Mouse (Mus musculus) macrophage (primary cell): ENCODE measurements around the gene Epn2. TPM values are rescaled to one million over a fixed set of nuclear protein-coding genes. Genes with fewer than 3 reads are reported as not detected.

Experiments used
- H3K27ac ChIP-seq: fragments of 350-480 bp; formaldehyde crosslinking; 2 replicates; pipeline ENCODE4 v1.9.0; 2021
- H3K36me3 ChIP-seq: fragments of 350-480 bp; formaldehyde crosslinking; 2 replicates; pipeline ENCODE4 v1.9.0; 2021; ENCODE audit errors: inconsistent target
- H3K4me3 ChIP-seq: fragments of 350-480 bp; formaldehyde crosslinking; 2 replicates; pipeline ENCODE4 v1.9.0; 2021; ENCODE audit errors: inconsistent target
- H3K79me2 ChIP-seq: fragments of 350-480 bp; formaldehyde crosslinking; 2 replicates; pipeline ENCODE4 v1.9.0; 2021; ENCODE audit errors: inconsistent target
- WGBS: methylation state at CpG from one replicate; pipeline ENCODE4 v1.1.7; 2026; ENCODE audit warnings: inconsistent platforms; ENCODE audit not compliant: missing documents; 5-methylcytosine and 5-hydroxymethylcytosine counted together
- polyA plus RNA-seq: library from polyadenylated mRNA; stranded (reverse); fragments of 250-400 nt; gene quantifications from 3 replicates; pipeline ENCODE4 v1.2.4, GENCODE M21; 2018; ENCODE audit warnings: inconsistent platforms

Epn2 gene
- polyA plus RNA-seq, 1 experiment from 2014 or later: 0.98 TPM

DNA sequence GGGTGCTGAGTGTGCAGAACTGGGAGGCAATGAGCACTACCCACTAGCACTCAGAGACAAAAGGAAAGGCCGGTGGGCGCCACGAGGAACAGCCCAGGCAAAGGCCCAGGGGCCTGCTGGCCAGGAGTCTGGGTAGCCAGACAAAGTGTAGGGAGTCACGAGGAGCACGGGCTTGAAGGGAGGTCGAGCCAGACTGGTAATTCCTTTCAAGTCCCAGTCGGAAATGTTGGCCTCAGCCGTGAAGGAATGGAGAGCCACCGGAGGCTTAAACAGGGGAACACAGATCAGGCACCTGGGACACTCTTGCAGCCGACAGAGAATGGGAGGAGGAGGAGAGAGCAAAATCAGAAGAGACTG, 95.3 kb downstream of the Epn2 start:
- WGBS: 66% methylated on average over 10 of the region's 10 CpGs
- Histone ChIP-seq H3K79me2 (no peaks in the 10 kb centered on the region), H3K36me3 (peaks cover 5% of the 10 kb centered on the region), H3K27ac (no peak overlapping the region), H3K4me3 (no peak overlapping the region)

DNA sequence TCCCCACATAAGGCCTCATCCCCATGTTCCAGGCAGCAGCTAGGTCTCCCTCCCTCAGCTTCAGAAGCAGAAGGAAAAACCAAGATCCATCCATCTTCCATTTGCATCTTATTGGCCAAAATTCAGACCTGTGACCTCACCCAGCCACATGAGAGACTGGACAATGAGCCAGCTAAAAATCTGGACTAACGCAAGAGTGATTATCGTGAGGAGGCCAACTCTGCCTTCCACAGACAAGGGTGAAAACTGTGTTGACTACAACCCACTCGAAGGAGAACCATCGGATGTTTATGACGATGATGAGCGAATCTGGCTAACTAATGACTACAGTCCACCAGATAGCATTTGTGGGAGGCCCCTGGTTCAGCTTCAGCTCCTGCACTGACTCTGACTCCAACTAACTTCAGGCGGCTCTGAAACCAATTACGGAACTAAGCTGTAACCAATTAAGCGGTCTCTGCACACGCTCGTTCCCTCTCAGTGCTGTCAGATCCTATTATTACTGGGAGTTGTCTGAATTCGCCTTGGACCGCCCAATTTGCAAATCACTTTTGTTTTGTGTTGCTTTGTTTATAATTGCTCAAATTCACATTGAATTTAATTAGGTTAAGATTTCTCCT, 96.2 kb downstream of the Epn2 start:
- 95% methylated on average over 13 of the region's 13 CpGs for whole genome bisulfite sequencing
- H3K36me3 ChIP-seq: no peaks in the 10 kb centered on the region
- H3K27ac ChIP-seq: no peak overlapping the region
- H3K4me3 ChIP-seq: no peak overlapping the region
- H3K79me2 ChIP-seq: no peaks in the 10 kb centered on the region

DNA sequence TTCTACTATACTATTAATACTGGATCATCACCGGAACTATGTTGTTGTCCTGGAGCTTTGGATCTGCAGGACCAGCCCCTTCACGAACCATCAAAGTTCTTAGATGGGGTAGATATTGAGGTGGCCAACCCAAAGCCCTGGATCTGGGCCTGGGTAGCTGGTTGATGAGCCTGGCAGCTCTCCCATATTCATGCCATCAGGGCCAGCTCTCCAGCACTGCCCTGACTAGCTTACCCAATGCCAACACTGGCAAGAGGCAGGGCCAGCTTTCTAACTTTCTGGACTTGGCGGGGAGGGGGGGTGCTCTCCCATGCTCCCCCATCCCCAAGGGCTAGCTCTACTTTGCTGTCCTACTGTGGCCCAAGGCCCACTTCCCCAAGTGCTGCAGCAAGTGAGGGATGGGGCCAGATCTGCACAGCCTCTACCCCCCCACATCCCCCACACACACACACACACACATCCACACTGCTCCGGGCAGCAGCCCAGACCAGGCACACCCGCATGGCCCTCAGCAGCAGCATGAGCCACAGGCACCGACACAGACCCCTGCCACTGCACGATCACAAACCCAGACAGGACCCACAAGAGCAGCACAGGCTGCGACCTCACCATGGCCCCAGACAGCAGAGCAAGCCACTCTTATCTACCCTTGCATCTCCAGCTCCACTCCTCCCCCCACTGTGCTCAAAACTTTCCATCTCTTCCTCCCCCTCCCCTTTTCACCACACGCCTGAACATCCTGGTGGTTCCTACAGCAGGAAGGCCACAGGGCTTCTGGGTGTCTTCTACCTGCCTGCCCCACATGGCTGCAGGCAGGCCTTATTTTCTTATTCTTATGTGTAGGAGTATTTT, 98.0 kb downstream of the Epn2 start:
- Histone ChIP-seq H3K79me2 (no peaks in the 10 kb centered on the region), H3K27ac (no peak overlapping the region), H3K36me3 (no peaks in the 10 kb centered on the region), H3K4me3 (no peak overlapping the region)
- WGBS: 72% methylated on average over 9 of the region's 9 CpGs

GRCm38 (mm10) chr11:61478788-61479187, 100.7 kb downstream of the Epn2 start:
- Histone ChIP-seq H3K4me3 (no peak overlapping the region), H3K36me3 (no peaks in the 10 kb centered on the region), H3K27ac (no peak overlapping the region), H3K79me2 (no peaks in the 10 kb centered on the region)
- WGBS: 97% methylated on average over 4 of the region's 4 CpGs

DNA sequence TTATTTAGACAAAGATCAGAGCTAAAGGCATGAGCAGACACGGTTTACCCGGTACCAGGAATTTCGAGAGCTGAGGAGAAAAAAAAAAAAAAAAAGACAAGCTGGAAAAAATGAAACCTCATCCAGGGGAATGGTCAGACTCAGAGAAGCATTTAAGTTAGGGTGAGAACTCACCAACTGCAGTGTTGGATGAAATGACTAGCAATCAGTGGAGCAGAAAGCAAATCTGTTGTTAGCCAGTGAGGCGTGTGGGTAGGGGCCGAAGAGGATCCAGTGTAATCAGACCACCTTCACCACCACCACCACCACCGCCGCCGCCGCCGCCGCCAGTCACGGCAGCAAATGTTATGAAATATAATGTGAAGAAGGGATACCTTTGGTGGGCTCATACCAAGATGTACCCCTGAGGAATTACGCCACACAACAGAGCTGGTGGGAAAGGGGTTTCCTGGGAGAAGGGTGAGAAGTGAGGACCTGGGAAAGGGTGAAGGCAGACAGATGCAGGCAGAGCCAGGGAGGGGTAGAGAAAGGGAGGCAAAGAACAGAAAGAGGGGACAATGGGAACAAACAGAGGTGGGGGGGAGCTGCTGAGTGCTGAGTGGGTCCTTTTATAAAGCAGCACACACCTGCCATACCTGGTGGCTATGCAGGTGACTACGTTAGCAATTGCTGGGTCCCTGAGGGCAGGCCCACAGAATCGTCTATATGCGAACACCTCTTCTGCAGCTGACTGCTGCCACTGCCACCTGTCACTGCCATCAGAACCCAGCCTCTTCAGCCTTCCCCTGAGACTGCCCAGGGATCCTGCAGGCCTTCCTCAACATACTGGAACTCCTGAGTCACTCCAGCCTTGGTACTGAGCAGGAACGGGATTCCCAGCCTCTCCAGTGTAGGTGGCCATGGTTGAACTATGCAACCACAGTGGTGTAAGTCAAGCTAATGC, 101.7 kb downstream of the Epn2 start:
- Histone ChIP-seq H3K4me3 (no peak overlapping the region), H3K36me3 (no peaks in the 10 kb centered on the region)
- WGBS: 86% methylated on average over 16 of the region's 17 CpGs

DNA sequence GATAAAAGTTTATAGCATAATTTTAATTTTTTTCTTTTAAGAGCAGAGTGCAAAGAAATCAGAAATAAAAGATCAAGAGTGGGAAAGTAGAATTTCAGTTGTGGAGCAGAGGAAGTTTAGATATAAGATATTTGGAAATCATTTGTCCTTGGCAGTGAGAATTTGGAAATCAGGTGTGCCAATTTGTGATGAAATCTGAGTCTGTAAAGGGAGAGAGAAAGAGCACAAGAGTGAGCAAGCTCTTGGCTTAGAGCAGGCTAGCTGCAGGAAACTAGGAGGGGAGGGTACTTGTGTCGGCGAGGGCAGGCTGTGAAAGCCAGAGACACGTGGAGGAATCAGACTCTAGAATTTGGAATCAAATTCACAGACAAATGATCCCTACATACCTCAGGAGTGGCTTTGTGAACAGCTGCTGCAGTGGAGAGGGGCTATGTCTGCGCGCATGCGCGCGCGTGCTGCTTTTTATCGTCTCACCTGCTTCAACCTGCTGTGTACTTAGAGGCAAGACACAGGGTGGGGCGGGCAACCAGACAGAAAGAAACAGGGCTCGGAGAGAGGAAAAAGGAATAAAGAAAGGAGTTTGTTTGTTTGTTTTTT, 102.6 kb downstream of the Epn2 start:
- Histone ChIP-seq H3K79me2 (no peaks in the 10 kb centered on the region), H3K27ac (no peak overlapping the region), H3K36me3 (no peaks in the 10 kb centered on the region), H3K4me3 (no peak overlapping the region)
- WGBS: 67% methylated on average over 12 of the region's 12 CpGs

More for the DNA sequence above, 101.7 kb downstream of the Epn2 start:
- Histone ChIP-seq H3K79me2 (no peaks in the 10 kb centered on the region), H3K27ac (no peak overlapping the region)

DNA sequence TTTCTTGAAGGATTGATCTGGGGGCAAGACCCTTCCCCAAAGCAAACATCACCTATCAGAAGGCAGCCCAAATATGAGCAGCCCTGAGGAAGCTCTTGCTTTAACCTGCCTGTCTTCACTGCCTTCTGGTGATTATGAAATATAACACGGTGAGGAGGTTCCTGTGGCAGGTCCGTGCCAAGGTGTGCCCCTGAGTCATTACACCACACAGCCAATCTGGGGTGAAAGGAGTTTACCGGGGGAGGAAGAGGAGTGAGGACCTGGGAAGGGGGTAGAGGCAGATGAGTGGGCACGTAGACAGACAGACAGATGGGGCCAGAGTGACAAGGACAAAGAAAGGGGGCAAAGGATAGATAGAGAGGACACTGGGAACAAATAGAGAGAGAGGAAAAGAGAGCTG, 105.9 kb downstream of the Epn2 start:
- Histone ChIP-seq H3K36me3 (no peaks in the 10 kb centered on the region), H3K4me3 (no peak overlapping the region), H3K27ac (no peak overlapping the region), H3K79me2 (no peaks in the 10 kb centered on the region)
- 61% methylated on average over 4 of the region's 4 CpGs for WGBS

DNA sequence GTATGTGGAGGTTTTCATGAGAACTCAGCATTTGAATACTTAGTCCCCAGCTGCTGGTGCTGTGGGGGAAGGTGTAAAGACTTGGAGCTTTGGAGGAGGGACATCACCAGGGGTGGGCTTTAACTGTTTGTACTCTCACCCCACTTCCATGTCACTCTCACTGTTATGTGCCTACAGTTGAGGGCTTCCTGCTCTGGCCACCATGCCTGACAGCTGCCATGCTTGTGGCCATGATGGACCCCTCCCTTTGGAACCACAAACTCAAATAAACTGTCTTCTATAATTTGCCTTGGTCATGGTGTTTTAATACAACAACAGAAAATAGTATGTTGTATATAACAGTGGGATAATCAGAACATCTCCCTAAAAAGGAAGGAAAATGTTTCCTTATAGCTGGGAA, 108.6 kb downstream of the Epn2 start:
- H3K27ac ChIP-seq: no peak overlapping the region
- H3K4me3 ChIP-seq: no peak overlapping the region
- no peaks in the 10 kb centered on the region for H3K36me3 ChIP-seq
- no peaks in the 10 kb centered on the region for H3K79me2 ChIP-seq

GRCm38 (mm10) chr11:61469317-61469917, 110.1 kb downstream of the Epn2 start:
- Histone ChIP-seq H3K79me2 (no peaks in the 10 kb centered on the region), H3K4me3 (no peak overlapping the region), H3K27ac (peak overlapping the region; percentile 93), H3K36me3 (no peaks in the 10 kb centered on the region)
- WGBS: 10% methylated on average over 7 of the region's 7 CpGs

- 67% methylated on average over 4 of the region's 4 CpGs for WGBS
- H3K79me2 ChIP-seq: no peaks in the 10 kb centered on the region
- no peaks in the 10 kb centered on the region for H3K36me3 ChIP-seq
- H3K27ac ChIP-seq: peak overlapping the region; percentile 93
- no peak overlapping the region for H3K4me3 ChIP-seq
Measured at GRCm38 (mm10) chr11:61468534-61468933, 111.0 kb downstream of the Epn2 start.

Other genes starting within 250 kb of the Epn2 start
- not detected in 3 replicates for gene Slc47a2, start 236.8 kb downstream of the Epn2 start, polyA plus RNA-seq
- 0.28 TPM in 1 of 3 replicates, not detected in the others for gene Slc47a1, start 201.3 kb downstream of the Epn2 start, polyA plus RNA-seq
- gene Rnf112, start 125.6 kb downstream of the Epn2 start, polyA plus RNA-seq: not detected in 3 replicates
- gene Mfap4, start 94.3 kb downstream of the Epn2 start, polyA plus RNA-seq: not detected in 3 replicates
- gene Mapk7, start 85.3 kb downstream of the Epn2 start, polyA plus RNA-seq: 28.5 to 49.5 TPM (median 37.8 TPM) in 3 replicates
- gene B9d1, start 74.5 kb downstream of the Epn2 start, polyA plus RNA-seq: 0.59 to 0.91 TPM in 2 of 3 replicates, not detected in the other
- 3.2 to 4.6 TPM (median 3.8 TPM) in 3 replicates for gene Grap, start 73.6 kb upstream of the Epn2 start, polyA plus RNA-seq
- 0.26 TPM in 1 of 3 replicates, not detected in the others for gene Fam83g, start 104.4 kb upstream of the Epn2 start, polyA plus RNA-seq
- gene Slc5a10, start 141.1 kb upstream of the Epn2 start, polyA plus RNA-seq: not detected in 3 replicates
- 24.2 to 42.5 TPM (median 30.8 TPM) in 3 replicates for gene Prpsap2, start 182.4 kb upstream of the Epn2 start, polyA plus RNA-seq